Mouse (Mus musculus): ENCODE data around the gene Lrrn3.

The Lrrn3 gene

GRCm38 (mm10) chr12:41486331-41486730 lies at the start of gene Lrrn3:
Lrrn3 (minus strand) TSS chr12:41486431.
- no peak for DNase-seq (ENCODE audit: low read depth)

DNA sequence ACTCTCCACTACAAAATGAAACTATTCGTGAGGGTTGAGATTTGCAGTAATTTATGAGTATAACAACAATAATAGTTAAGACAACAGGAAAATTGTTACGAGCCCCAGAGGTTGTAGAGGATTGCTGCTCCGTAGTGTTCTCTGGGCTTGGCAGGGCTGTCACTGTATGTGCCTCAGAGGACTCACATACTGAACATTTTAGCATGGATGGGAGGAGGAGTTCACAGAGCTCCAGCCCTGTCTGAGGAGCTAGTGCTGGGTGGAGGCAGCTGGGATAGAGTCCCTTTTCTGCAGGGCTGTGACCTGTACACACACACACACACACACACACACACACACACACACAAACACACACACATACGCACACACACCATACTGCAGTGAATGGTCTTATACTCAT lies 42.2 kb upstream of the Lrrn3 start:
- DNase-seq (ENCODE audit: low read depth): no peak

DNA sequence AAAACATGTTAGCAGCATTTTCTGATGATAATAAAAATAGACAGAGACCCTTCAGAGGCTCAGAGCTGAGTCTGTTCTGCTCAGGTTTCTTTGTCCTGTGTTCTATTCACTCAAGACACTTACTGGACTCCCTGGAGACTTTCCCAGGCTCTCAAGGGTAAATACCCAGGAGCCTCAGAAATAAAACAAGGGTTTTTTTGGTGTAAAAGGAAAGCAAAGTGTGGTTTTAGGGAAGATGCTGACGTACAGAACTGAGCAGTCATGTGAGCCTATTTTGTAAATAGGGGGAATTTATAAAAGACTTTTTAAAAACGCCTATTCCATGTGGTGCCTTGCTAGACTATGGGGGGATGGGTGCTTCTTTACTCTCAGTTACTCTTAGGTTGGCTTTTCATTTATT lies 40.5 kb upstream of the Lrrn3 start:
- DNase-seq (ENCODE audit: low read depth): no peak

DNA sequence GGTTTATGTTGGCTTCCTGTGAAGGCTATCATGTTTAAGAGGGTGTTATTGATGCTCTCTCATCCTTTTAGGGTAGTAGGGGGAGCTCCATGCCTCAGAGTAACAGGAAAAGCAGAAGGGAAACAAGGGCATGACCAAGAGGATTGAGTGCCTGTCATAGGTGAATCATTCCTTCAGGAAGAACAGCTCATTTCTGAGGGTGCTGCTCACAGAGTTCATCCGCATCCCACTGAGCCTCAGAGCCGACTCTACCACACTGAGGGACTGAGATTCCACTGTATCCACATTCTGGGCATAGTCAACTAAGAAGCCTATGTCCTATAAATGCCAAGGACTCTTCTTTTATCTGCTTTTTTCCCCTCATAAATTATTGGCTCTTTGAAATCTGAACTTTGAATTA lies 35.4 kb upstream of the Lrrn3 start:
- no peak for DNase-seq (ENCODE audit: low read depth)

GRCm38 (mm10) chr12:41520326-41520725 lies 34.1 kb upstream of the Lrrn3 start:
- DNase-seq (ENCODE audit: low read depth): no peak

- DNase-seq (ENCODE audit: low read depth): no peak
Measured at GRCm38 (mm10) chr12:41518897-41519296, 32.7 kb upstream of the Lrrn3 start.

- DNase-seq (ENCODE audit: low read depth): no peak
Measured at GRCm38 (mm10) chr12:41510588-41510987, 24.4 kb upstream of the Lrrn3 start.

- DNase-seq (ENCODE audit: low read depth): no peak
Measured at GRCm38 (mm10) chr12:41508610-41509009, 22.4 kb upstream of the Lrrn3 start.

- DNase-seq (ENCODE audit: low read depth): no peak
Measured at GRCm38 (mm10) chr12:41500049-41500820, 14.0 kb upstream of the Lrrn3 start.

DNA sequence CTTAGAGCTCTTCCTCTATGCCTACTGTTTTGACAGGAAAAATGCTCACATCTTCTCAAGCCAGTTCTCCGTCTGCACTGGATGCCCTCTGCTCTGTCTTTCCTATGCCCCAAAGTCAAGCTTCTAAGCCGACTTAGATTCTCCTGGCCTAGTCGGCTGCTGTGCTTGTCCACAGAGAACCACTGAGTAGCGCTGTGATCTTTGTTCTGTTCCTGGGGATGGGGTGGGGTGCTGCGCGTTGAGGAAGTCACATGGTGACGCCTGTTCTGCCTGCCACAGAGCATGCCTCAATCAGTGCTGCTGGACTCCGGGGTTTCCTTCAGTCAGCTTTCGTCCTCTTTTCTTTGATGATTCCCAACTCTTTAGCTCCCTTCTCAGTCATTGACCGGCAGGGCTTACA lies 8.4 kb upstream of the Lrrn3 start:
- DNase-seq (ENCODE audit: low read depth): no peak

DNA sequence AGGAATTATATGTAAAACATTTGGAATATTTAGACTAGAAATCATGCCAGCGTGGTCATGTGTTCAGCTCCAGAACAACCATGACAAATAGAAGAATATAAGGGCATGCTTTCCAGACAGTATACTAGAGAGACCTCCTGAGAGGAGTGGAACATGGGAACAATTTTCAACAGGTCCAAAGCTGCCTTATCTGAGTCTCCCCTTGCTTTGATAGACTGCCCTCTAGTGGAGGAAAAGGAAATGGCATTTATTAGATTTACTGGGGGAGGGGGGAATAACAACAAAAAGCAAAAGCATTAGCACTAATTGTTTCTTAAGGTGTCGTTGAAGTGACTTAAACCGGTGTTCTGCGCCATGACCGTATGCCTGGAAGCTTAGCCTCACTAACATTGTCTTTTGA lies 774 bp upstream of the Lrrn3 start:
- no peak for DNase-seq (ENCODE audit: low read depth)

DNA sequence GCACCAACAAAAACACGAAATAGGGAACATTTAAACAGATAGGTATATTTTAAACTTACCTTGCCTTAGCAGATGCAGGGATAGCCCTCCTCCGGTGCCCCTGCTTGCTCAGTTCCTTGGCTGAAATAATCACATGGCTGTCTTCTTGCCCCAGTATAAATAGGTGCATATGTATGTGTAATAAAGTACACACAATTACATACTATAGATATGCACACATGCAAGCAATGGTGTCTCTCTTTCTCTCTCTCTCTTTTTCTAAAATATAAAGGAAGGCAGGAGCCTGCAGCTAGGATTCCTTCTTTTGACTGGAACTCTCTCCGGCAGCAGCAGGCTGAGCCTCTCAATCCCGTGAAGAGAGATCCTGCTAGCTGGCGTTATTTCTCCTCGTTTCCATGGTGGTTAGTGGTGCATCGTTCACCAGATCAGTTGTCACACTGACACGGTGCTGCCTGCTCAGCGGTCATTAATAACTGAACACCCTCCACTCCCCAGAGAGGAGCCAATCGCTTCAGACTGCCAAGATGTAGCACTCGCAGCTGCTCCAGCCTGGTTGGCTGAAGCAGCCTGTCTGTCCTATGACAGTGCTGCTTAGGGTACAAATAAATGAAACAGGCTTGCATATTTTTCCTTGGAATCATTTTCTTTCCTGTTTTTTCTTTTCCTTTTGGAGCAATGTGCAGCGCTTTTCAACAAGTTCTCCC lies 567 bp downstream of the Lrrn3 start:
- peak; percentile 22 for DNase-seq (ENCODE audit: low read depth)

DNA sequence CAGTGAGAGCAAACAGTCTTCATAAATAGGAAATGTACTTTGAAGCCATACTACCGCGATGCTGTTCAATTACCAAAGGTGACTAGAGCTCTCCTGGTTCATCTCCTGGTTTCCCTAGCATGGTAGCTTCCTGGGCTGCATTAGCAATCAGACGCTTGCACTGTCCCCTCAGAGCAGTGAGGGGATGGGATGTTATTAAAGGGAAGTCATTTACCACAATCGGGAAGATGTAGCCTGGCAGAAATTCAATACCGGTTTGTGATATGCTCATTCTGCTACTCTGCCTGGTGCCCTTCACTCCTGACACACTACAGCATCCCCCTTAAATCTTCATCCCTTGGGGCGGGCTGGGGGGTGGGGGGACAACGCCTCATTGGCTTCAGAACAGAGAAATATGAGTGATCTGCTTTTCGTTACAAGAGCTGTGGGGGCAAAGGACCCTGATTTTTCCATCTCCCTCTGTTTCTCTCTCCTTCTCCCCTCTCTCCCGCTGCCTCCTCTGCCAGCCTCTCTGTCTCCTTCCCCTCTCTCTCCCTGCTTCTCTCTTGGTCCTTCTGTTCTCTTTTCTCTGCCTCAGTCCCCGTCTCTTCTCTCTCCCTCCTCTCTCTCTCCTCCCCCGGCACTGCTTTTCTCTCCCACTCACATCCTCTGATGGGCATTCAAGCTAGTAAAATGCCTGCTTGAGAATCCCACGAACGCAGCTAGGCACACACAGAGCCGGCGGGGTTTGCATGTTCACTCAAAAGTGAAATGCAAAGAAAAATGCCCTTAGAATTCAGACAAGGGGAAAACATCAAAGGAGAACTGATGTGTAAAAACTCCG lies 1.3 kb downstream of the Lrrn3 start:
- DNase-seq (ENCODE audit: low read depth): no peak

DNA sequence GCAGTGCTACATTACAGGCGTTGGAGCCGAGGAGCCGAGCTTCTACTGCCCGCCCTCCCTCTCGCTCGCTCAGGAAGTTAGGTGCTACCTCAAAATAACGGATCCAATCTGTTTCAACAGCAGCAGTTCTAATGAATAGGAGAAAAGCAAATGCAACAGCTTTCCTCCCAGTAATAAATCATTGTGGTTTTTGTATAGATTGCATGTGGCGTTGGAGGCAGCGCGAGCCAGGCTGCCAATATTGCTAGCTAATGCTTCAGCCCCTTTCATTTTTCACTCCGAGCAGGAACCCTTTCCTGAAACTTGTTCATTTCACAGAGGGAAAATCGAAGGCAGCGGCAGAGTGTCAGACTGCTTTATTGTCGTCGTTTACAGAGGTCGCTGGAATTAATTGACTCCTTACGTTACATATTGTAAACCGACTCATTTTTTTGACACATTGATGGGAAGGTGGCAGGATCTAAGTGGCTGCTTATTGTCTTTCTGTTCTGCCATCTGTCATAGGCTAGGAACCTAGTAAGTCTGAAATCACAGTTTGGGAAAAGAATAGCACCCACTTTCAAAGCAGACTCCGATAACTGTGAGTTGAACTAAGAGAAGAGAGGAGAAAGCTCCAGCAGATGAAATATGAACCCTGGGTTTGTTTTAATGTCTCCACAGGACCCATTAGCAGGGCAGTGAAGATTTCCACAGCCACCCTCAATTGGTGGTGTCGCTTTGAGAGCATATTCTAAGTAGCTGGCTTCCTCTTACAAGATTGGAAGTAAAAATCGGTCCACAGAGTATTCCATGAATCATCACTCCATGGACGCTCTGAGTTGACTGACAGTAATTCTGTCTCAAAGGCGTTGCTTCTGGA lies 2.4 kb downstream of the Lrrn3 start:
- no peak for DNase-seq (ENCODE audit: low read depth)

DNA sequence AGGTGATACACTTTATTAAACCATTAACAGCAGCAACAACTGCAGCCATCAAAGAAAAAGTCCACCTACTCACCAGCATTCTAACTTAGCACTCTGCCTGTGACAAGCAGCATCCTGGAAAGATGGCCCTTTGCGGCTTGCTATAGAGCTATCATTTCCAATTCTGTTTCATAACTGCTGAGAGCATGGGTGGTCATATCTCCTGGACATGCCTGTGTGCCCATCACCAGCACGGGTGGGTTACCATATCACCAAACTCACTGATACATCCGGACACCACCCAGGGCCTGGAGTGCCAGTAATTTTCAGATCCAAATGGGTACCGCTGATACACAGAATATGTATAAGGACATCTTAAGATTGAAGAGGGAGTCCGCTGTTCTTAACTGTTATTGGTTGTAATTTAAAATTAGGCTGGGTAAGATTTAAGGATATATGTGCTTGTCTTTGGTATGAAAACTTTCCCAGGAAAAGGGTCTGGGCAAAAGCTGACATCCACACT lies 3.1 kb downstream of the Lrrn3 start:
- no peak for DNase-seq (ENCODE audit: low read depth)

DNA sequence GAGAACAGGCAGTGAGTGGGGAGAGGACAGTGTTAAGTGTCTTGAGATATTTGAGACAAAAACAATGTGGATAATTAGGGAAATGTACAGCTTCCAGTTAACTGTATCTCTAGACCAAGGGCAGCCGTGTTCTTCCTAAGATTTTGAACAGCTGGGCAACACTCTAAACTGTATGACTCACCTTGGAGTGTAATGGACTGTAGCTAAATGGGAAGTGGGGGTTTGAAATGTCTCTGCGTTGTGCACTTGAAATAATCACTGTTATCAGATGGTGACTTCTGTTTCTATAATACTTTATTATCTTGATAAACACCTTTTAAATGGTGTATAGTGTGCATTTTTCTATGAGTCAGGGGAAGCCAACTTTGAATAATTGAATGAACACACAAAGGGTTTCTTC lies 4.7 kb downstream of the Lrrn3 start:
- no peak for DNase-seq (ENCODE audit: low read depth)

DNA sequence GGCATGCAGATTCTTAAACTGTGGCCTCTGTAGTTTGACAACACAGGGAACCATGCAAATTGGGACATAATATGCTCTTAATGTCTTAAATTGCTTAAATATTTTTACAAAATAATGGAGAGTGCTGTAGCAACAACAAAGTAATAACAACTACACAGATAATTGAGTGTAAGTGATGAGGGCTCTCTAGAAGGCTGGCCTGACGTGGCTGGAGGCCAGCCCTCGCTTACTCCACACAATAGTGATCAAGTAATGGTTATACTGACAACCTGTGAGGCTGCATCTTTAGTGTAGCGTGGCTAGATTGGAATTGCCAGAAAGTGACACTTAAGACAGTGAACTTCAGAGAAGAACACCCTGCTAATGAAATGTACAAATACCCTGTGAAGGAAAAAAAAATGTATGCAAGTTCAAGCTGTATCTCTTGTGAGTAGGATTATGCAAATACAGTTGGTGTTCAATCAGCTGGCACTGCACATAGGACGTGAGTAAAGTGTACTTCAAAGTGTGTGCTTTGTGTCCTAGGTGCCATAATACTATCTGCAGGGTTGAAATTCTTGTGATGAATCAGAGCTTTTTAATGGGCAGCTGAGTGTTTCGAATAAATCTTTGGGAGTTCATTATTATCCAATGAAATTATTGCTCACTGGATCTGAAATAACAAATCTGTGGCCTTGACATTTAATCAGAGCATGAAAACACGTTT lies 17.0 kb downstream of the Lrrn3 start:
- DNase-seq (ENCODE audit: low read depth): no peak

DNA sequence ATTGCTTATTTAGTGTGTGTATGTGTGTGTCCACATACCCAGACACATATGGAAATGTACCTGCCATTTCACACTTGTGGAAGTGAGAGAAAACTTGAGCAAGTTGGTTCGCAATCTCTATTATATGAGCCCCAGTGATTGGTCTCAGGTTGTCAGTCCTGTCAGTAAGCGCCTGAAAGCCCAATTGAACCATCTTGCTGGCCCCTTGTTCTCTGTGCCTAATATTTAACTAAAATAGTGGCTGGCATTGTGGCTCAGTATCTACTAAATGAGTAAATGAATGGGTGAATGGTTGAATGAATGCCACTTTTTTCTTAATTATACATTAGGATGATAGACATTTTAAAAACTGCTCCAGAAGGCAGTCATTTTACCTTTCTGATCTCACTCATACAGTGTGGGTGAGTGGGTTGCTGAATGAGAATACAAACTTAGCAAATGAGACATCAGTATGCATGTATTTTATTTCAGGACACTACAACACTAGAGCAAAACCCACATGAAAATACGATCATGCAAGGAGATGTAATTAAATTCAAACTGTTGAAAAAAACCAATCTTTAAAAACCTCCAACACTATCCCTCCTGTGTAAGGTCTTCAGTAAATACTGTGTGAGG lies 17.7 kb downstream of the Lrrn3 start:
- DNase-seq (ENCODE audit: low read depth): no peak

DNA sequence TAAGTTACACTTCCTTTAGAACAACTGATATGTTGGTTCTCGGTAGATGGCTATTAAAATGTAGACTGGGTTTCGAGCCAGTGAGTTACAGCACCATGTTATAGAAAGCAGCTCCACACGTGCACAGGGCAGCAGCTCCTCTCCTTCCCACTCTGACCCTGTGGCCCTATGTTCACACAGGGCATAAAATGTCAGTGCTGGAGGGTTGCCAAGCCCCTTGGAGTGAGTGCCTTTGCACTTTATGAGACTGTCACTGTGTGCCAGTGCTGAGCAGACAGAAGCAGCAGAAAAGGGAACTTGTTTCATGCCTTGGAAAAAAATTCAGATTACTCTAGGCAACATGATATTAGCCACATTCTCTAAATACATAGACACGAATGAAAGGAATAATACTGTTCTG lies 47.8 kb downstream of the Lrrn3 start:
- no peak for DNase-seq (ENCODE audit: low read depth)

DNA sequence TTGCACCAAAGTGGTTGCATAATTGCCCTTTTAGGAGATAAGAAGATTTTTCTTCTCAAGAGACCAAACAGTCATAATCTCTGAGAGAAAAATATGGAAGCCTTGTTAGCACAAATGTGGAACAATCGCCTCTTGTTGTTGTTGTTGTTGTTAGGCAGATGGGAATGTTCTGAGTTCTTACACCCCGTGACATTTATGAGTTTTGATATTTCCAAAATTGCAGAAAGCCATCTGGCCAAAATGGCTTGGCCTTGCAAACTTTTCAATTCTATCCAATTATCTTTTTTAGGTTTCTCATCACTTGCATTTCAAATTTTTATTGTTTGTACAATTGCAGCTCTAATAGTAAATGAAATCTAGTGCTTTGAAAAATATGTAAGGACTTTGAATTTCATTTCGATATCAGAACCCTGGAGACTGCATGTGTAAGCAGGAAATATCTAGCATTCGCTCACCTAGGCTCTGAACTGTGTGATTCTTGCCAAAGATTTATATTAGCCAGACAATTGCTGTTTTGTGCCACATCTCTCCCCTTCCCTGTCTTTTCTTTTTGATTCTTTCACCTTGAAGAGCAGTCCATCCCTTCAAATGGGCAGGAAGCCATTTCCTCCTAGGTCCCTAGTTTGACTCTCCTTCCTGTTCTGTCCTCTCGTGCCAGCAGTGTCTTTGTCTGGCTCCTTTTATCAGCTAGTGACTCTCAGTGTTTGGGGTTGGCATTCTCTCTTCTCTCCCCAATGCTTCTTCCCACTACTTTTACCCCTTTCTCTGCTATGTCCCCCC lies 49.8 kb downstream of the Lrrn3 start:
- no peak for DNase-seq (ENCODE audit: low read depth)

Measured in fibroblast of lung, adult 2 months (primary cell).